Mouse (Mus musculus) neural tube, embryonic 13.5 days (tissue): Measurements from ENCODE around the gene Ptbp1. TPM values are rescaled to one million over a fixed set of nuclear protein-coding genes. Genes with fewer than 3 reads are reported as not detected.

Experiments
- ATAC-seq: fragments of 200-750 bp; cut with Nextera tagmentation; 2 replicates; pipeline ENCODE4 v1.8.0; 2017; ENCODE audit warnings: low read depth, mild to moderate bottlenecking, moderate TSS enrichment, moderate library complexity
- H3K27ac ChIP-seq: fragments of 300-500 bp; sonication (generic); replicated peaks from 2 replicates; pipeline ENCODE4 v1.5.1; 2015; ENCODE audit warnings: moderate library complexity, mild to moderate bottlenecking, inconsistent platforms
- H3K27me3 ChIP-seq: fragments of 300-500 bp; sonication (generic); 2 replicates; pipeline ENCODE4 v1.6.1; 2015; ENCODE audit warnings: mild to moderate bottlenecking, inconsistent platforms
- H3K36me3 ChIP-seq: fragments of 300-500 bp; sonication (generic); 2 replicates; pipeline ENCODE4 v1.6.1; 2015; ENCODE audit warnings: mild to moderate bottlenecking, inconsistent platforms
- H3K4me1 ChIP-seq: fragments of 300-500 bp; sonication (generic); replicated peaks from 2 replicates; pipeline ENCODE4 v1.6.1; 2015; ENCODE audit warnings: inconsistent platforms
- H3K4me2 ChIP-seq: fragments of 300-500 bp; sonication (generic); 2 replicates; pipeline ENCODE4 v1.6.1; 2015; ENCODE audit warnings: inconsistent platforms, mild to moderate bottlenecking, moderate library complexity
- H3K4me3 ChIP-seq: fragments of 300-500 bp; sonication (generic); 2 replicates; pipeline ENCODE4 v1.5.1; 2015; ENCODE audit warnings: mild to moderate bottlenecking, inconsistent platforms
- H3K9ac ChIP-seq: fragments of 300-500 bp; sonication (generic); 2 replicates; pipeline ENCODE4 v1.6.1; 2015; ENCODE audit warnings: moderate library complexity, mild to moderate bottlenecking, inconsistent platforms
- H3K9me3 ChIP-seq: fragments of 300-500 bp; sonication (generic); 2 replicates; pipeline ENCODE4 v1.6.1; 2016; ENCODE audit warnings: inconsistent platforms
- WGBS: fragments of 180-500 bp; shearing (Covaris S2); methylation state at CpG from one replicate; pipeline ENCODE4 v1.1.7; 2015; 5-methylcytosine and 5-hydroxymethylcytosine counted together
- polyA plus RNA-seq: library from polyadenylated mRNA; unstranded; fragments of >200 nt; fragmentation: Nextera tagmentation; extraction: Ambion mirVana; gene quantifications from 2 replicates; pipeline ENCODE4 v1.2.1, GENCODE M21; 2015

The Ptbp1 gene
- polyA plus RNA-seq, 1 experiment from 2014 or later: 87.9 TPM

DNA sequence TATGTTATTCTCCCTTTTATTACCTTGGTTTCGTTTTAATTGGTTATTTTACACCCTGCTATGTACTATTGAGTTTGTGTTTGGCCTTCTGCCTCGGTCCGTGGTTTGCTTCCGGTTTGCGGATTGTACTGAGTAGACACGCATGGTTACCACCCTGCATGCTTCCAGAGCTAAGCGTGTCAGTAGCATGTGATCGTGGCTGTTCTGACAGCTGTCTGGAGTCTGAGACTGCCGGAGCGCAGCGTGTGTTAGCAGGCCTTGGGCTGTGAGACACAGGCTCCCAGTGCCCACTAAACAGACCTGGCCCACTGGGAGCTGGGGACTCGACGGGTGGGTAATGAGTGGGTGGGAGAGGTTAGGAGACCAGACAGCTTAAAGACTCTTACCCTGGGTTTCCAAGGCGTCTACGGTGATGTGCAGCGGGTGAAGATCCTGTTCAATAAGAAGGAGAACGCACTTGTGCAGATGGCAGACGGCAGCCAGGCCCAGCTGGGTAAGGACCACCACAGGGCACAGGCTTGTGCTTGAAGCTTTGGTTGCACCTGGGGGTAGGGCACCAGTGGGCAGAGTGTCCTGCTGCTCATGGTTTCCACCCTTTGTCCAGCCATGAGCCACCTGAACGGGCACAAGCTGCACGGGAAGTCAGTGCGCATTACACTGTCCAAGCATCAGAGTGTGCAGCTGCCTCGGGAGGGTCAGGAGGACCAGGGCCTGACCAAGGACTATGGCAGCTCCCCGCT lies 8.0 kb downstream of the Ptbp1 start:
- ATAC-seq: no peak
- 76% methylated on average over 23 of the region's 23 CpGs for WGBS
- H3K27ac ChIP-seq: peak overlapping the region; percentile 42
- no peaks in the 10 kb centered on the region for H3K9me3 ChIP-seq
- H3K27me3 ChIP-seq: no peaks in the 10 kb centered on the region
- no peak overlapping the region for H3K4me3 ChIP-seq
- H3K36me3 ChIP-seq: peaks cover 93% of the 10 kb centered on the region
- no peak overlapping the region for H3K9ac ChIP-seq
- no peak overlapping the region for H3K4me2 ChIP-seq
- H3K4me1 ChIP-seq: peaks cover 80% of the 10 kb centered on the region

DNA sequence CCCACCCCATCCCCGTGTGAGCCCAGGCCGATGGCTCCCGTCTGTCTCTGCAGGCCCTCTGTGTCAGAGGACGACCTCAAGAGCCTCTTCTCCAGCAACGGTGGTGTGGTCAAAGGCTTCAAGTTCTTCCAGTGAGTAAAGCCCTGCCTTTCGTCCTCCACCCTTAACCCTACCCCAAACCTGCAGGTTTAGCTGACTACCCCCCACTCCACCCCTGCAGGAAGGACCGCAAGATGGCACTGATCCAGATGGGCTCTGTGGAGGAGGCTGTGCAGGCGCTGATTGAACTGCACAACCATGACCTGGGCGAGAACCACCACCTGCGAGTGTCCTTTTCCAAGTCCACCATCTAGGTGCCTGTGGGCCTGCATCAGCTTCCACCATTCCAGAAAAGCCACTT lies 8.7 kb downstream of the Ptbp1 start:
- H3K9me3 ChIP-seq: no peaks in the 10 kb centered on the region
- peaks cover 77% of the 10 kb centered on the region for H3K4me1 ChIP-seq
- no peak for ATAC-seq
- peaks cover 93% of the 10 kb centered on the region for H3K36me3 ChIP-seq
- H3K27me3 ChIP-seq: no peaks in the 10 kb centered on the region
- no peak overlapping the region for H3K4me2 ChIP-seq
- no peak overlapping the region for H3K9ac ChIP-seq
- H3K27ac ChIP-seq: 0 out of 2 replicates have a peak overlapping the region, but pooled peaks have one; percentile 42
- WGBS: 76% methylated on average over 10 of the region's 10 CpGs
- H3K4me3 ChIP-seq: no peak overlapping the region

DNA sequence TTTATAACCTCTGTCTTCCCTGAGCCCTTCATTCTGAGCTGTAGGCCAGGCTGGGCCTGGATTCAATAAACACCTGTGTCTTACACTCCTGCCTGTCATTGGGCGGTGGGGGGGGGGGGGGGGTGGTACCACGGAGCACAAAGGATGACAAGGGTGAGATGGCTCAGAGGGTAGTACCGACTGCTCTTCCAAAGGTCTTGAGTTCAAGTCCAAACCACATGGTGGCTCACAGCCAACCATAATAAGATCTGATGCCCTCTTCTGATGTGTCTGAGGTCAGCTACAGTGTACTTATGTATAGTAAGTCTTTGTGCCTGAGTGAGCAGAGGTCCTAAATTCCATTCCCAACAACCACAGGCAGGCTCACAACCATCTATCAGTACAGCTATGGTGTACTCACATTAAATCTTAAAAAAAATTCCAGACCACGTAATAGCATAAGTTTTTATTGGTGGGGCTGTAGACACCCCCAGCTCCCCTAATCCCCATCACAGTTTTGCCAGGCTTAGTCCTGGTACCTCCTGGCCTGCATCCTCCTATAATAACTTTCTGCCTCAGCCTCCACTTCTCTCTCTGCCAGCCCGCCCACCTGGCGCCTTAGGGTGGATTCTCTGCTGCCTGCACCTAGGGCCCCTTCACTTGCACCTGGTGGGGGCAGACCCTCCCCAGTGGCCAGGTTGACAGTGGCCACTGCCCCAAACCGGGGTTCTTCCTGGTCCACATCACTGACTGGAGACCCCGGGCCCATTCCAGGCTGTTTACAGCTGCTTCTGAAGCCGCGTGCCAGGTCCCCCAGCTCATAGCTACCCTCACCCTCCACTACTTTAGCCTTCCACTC lies 10.3 kb downstream of the Ptbp1 start:
- peak overlapping the region; percentile 24 for H3K27ac ChIP-seq
- H3K4me1 ChIP-seq: peaks cover 75% of the 10 kb centered on the region
- peaks cover 90% of the 10 kb centered on the region for H3K36me3 ChIP-seq
- 0 out of 2 replicates have a peak, but pooled peaks have one; percentile 24 for ATAC-seq
- H3K4me2 ChIP-seq: no peak overlapping the region
- 51% methylated on average over 10 of the region's 10 CpGs for whole genome bisulfite sequencing
- H3K27me3 ChIP-seq: no peaks in the 10 kb centered on the region
- H3K9ac ChIP-seq: 0 out of 2 replicates have a peak overlapping the region, but pooled peaks have one; percentile 23
- H3K9me3 ChIP-seq: no peaks in the 10 kb centered on the region
- no peak overlapping the region for H3K4me3 ChIP-seq

DNA sequence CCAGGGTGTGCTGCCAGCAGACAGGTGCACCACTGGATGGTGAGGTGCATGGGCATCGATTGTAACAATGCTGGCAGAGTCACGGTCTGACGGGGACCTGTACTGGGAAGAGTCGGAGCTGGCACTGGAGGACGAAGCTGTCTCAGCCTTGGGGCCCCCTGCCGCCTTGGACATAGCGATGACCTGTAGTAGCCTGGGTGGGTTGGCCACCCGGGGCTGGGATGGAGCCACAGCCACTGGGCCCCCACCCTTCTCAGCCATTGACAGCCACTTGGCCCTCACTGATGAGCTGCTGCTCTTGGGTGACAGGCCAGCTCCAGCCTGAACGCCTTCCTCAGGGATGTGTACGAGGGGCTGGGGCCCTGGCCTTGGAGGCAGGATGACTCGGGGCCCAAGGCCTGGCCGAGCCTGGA lies 11.0 kb downstream of the Ptbp1 start:
- Histone ChIP-seq H3K9ac (no peak overlapping the region), H3K4me2 (no peak overlapping the region), H3K27ac (peak overlapping the region; percentile 15), H3K27me3 (no peaks in the 10 kb centered on the region), H3K9me3 (no peaks in the 10 kb centered on the region), H3K4me1 (peaks cover 78% of the 10 kb centered on the region), H3K4me3 (no peak overlapping the region), H3K36me3 (peaks cover 90% of the 10 kb centered on the region)
- 67% methylated on average over 12 of the region's 12 CpGs for WGBS
- ATAC-seq: no peak

GRCm38 (mm10) chr10:79865801-79866295 lies 11.6 kb downstream of the Ptbp1 start:
- Histone ChIP-seq H3K27ac (peak overlapping the region; percentile 19; the same call in 1 of the 2 replicates), H3K27me3 (no peaks in the 10 kb centered on the region), H3K9ac (no peak overlapping the region; the same call in 1 of the 2 replicates), H3K4me3 (no peak overlapping the region), H3K9me3 (no peaks in the 10 kb centered on the region), H3K4me1 (peaks cover 77% of the 10 kb centered on the region), H3K36me3 (peaks cover 88% of the 10 kb centered on the region), H3K4me2 (no peak overlapping the region)
- WGBS: 74% methylated on average over 19 of the region's 19 CpGs
- ATAC-seq: no peak

DNA sequence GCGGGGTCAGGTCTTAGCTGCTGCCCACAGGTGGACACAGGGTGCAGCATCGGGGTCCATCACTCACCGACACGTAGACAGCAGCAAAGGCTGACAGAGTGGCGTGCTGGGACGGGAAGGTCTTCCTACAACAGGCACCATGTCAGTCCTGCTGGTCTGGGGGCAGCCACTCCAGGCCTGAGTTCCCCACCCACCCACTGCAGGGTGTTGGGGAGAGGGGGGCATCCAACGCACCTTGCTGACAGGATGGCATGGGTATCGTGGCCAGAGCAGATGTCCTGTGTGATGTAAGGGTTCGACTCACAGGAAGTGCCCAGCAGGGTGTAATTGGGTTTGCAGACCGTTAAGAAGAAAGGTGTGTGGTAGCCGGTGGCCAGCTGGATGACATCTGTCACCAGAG lies 12.4 kb downstream of the Ptbp1 start:
- Histone ChIP-seq H3K27ac (no peak overlapping the region), H3K4me3 (no peak overlapping the region), H3K4me2 (no peak overlapping the region), H3K27me3 (no peaks in the 10 kb centered on the region), H3K9me3 (no peaks in the 10 kb centered on the region), H3K9ac (peak overlapping the region; percentile 26; the same call in 1 of the 2 replicates), H3K4me1 (peaks cover 78% of the 10 kb centered on the region), H3K36me3 (peaks cover 88% of the 10 kb centered on the region)
- no peak for ATAC-seq
- 78% methylated on average over 11 of the region's 11 CpGs for WGBS

DNA sequence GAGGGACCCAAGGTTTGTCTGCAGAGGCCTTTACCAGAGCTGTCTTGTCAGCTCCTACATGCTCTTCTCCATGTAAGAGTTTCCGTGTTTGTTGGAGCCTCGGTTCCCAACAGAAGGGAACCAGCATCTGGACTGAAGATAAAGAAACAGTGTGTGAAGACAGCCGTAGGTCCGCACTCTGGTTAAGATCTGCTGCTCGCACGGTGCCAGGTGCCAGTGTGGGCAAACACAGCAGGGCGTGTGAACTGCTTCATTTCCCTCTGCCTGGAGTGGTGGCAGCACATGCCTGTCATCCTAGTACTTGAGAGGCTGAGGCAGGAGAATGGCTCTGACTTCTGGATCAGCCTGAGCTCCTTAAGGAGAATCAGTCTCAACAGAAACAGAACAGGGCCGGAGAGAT lies 17.6 kb downstream of the Ptbp1 start:
- H3K36me3 ChIP-seq: peaks cover 41% of the 10 kb centered on the region
- peaks cover 73% of the 10 kb centered on the region for H3K4me1 ChIP-seq
- WGBS: 82% methylated on average over 8 of the region's 8 CpGs
- peak overlapping the region; percentile 66 for H3K4me3 ChIP-seq
- ATAC-seq: no peak
- peak overlapping the region; percentile 97 for H3K9ac ChIP-seq
- no peak overlapping the region for H3K27ac ChIP-seq
- no peaks in the 10 kb centered on the region for H3K9me3 ChIP-seq
- H3K4me2 ChIP-seq: peak overlapping the region; percentile 92
- no peaks in the 10 kb centered on the region for H3K27me3 ChIP-seq

GRCm38 (mm10) chr10:79872862-79873261 lies 18.6 kb downstream of the Ptbp1 start:
- Histone ChIP-seq H3K4me3 (peak overlapping the region; percentile 66), H3K36me3 (peaks cover 34% of the 10 kb centered on the region), H3K4me1 (peaks cover 65% of the 10 kb centered on the region), H3K4me2 (peak overlapping the region; percentile 92), H3K9me3 (no peaks in the 10 kb centered on the region), H3K9ac (peak overlapping the region; percentile 97), H3K27ac (peak overlapping the region; percentile 94), H3K27me3 (no peaks in the 10 kb centered on the region)
- 44% methylated on average over 3 of the region's 3 CpGs for WGBS
- ATAC-seq: no peak

GRCm38 (mm10) chr10:79873313-79873712 lies 19.1 kb downstream of the Ptbp1 start:
- no peaks in the 10 kb centered on the region for H3K27me3 ChIP-seq
- H3K4me2 ChIP-seq: peak overlapping the region; percentile 92
- peak overlapping the region; percentile 66 for H3K4me3 ChIP-seq
- peak overlapping the region; percentile 97 for H3K9ac ChIP-seq
- 3% methylated on average over 6 of the region's 6 CpGs for WGBS
- no peaks in the 10 kb centered on the region for H3K9me3 ChIP-seq
- peaks cover 32% of the 10 kb centered on the region for H3K36me3 ChIP-seq
- peak overlapping the region; percentile 94 for H3K27ac ChIP-seq
- peaks cover 63% of the 10 kb centered on the region for H3K4me1 ChIP-seq
- 0 out of 2 replicates have a peak, but pooled peaks have one; percentile 1 for ATAC-seq

DNA sequence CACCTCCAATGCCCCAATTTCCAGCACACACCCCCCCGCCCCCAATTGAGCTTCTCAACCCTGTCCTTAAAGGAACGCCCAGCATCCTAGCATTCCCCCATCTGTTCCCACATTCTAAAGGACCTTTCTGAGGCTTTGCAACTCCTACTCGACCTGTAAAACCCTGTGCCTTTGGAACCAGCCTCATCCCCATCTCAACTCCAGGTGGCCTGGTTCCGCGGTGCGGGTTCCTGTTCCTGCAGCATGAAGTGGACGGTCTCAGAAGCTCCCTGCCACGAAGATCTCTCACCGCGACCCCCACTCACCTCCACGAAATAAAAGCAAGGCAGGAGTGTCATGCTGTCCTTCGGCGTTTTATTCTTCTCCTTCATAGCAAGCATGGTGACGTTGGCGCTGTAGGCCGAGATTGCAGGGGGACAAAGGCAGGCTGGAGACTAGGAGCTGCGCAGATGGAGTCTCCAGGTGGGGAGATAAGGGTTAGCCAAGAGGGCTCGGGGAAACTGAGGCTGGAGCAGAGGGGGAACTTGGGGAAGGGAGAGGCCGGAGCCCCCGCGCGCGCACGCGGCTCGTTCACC lies 19.6 kb downstream of the Ptbp1 start:
- ATAC-seq: peak; percentile 2

GRCm38 (mm10) chr10:79874290-79874862 lies 20.1 kb downstream of the Ptbp1 start, which contains the start of the genes Prtn3 and Plppr3:
Gene Prtn3 (plus strand): TSS chr10:79874476.
Gene Plppr3 (minus strand): TSS chr10:79874634.
- peaks cover 52% of the 10 kb centered on the region for H3K4me1 ChIP-seq
- no peaks in the 10 kb centered on the region for H3K27me3 ChIP-seq
- peaks cover 25% of the 10 kb centered on the region for H3K36me3 ChIP-seq
- peak within 1 kb of the TSS; percentile 97 for H3K9ac ChIP-seq
- H3K4me3 ChIP-seq: peak within 1 kb of the TSS; percentile 66
- peak; percentile 92 for ATAC-seq
- WGBS: under 1% methylated on average over 57 of the region's 57 CpGs
- peak within 1 kb of the TSS; percentile 94 for H3K27ac ChIP-seq
- peak within 1 kb of the TSS; percentile 92 for H3K4me2 ChIP-seq
- no peaks in the 10 kb centered on the region for H3K9me3 ChIP-seq

More for the DNA sequence above, 19.6 kb downstream of the Ptbp1 start:
- peak overlapping the region; percentile 94 for H3K27ac ChIP-seq
- no peaks in the 10 kb centered on the region for H3K9me3 ChIP-seq
- H3K36me3 ChIP-seq: peaks cover 30% of the 10 kb centered on the region
- under 1% methylated on average over 26 of the region's 26 CpGs for WGBS
- H3K27me3 ChIP-seq: no peaks in the 10 kb centered on the region
- H3K4me3 ChIP-seq: peak overlapping the region; percentile 66
- peak overlapping the region; percentile 97 for H3K9ac ChIP-seq
- peaks cover 58% of the 10 kb centered on the region for H3K4me1 ChIP-seq
- peak overlapping the region; percentile 92 for H3K4me2 ChIP-seq
